Mouse (Mus musculus): Measurements from ENCODE around the gene Atf6b. TPM values are rescaled to one million over a fixed set of nuclear protein-coding genes. Genes with fewer than 3 reads are reported as not detected.

The Atf6b gene
- polyA plus RNA-seq, 1 experiment from 2014 or later = 99.6 TPM

DNA sequence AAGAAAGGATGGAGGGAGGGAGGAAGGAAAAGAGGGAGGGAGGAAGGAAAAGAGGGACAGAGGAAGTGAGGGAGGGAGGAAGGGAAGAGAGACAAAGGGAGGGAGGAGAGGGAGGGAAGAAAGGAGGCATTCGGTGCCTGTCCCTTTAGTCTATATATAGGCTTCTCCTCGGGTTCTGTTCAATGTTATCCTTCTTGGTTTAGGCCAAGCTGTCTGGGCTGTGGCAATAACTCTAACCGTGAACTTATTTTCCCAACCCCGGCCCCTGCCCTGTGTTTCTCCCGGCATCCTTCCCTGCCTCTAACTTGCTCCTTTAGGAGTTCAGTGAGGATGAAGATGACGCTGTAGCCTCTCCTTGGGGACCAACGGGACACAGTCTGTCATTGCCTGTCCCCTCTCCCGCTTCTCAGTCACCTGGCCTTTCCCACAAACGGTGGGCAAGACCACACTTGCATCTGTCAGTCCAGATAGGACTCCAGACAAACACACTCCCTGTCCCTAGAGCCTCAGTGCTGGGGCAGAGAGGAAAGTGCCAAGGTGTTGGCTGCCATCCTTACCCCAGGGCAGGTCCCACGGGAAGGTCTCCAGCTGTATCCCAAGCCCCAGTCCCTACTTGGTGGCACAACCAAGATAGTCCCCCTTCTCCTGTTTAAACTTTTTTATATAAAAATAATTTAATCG, 27.7 kb downstream of the Atf6b start:
- Histone ChIP-seq H3K4me2 (replicated peaks) (no peak overlapping the region), H3K9me3 (no peaks in the 10 kb centered on the region), H3K4me3 (no peak overlapping the region), H3K27me3 (peaks cover 98% of the 10 kb centered on the region), H3K27ac (no peak overlapping the region), H3K36me3 (no peaks in the 10 kb centered on the region), H3K4me1 (peaks cover 16% of the 10 kb centered on the region), H3K9ac (no peak overlapping the region)
- 64% methylated on average over 11 of the region's 11 CpGs for WGBS
- ATAC-seq (ENCODE audit: low FRiP score, low read depth) = no peak

DNA sequence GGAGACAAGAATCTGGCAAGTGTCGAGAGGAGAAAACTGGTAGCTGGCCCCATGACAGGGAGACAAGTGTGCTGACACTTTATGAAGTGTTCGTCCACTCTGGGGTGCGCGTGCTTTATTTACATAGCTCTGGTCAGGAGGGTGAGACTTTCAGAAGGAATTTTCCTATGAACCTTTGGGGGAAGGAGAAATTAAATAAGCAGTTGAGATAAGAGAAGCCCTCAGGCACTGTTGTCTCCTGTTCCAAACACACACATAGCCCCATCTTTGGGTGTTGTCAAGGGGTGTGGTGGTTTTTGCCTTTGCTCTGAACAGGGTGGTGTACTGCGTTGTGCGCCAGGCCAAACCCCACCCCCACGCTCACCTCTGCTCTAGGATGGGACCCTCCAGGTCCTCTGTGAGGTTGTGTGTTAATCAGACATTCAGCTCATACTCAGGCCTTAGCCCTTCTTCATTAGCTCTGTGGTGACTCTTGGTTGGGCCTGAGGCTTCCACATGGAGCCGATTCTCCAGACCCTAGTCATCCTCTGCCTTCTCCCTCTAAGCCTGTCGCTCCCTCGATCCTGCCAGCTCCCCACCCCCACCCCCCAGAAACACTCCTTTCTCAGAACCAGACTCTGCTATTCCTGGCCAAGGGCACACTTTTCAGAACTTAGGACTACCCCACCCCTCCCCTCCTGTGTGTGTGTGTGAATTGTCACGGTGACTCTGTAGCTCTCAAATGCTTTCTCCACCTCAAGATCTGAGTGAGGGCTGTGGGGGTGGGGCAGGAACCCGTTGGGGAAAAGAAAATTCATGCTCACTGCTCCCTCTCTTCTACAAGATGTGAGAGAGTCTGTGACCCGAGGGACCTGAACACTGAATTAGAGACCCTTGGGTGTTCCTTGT, 28.5 kb downstream of the Atf6b start:
- Histone ChIP-seq H3K27ac (no peak overlapping the region), H3K36me3 (no peaks in the 10 kb centered on the region), H3K4me2 (replicated peaks) (no peak overlapping the region), H3K27me3 (peaks cover 98% of the 10 kb centered on the region), H3K9ac (no peak overlapping the region), H3K4me1 (peaks cover 16% of the 10 kb centered on the region), H3K4me3 (no peak overlapping the region), H3K9me3 (no peaks in the 10 kb centered on the region)
- no peak for ATAC-seq (ENCODE audit: low FRiP score, low read depth)
- 72% methylated on average over 13 of the region's 13 CpGs for WGBS

DNA sequence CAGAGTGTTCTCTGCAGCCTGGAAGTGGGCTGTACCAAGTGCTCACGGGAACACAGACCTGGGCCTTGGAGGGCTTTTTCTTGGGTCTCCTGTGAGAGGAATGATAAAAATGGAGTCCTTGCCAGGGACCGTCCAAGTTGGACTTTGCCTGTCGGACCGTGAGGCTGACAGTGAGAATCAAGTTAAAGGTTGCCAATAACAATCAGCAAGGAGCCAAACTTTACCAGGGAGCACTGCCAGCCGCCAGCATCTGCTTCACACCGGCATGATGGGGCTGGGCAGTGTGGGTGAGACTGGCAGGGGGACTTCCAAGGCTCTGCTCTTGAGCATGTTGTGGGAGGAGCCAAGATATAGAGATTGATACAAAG, 29.1 kb downstream of the Atf6b start:
- WGBS = 79% methylated on average over 6 of the region's 6 CpGs
- no peak overlapping the region for H3K4me3 ChIP-seq
- H3K9ac ChIP-seq = no peak overlapping the region
- peaks cover 14% of the 10 kb centered on the region for H3K4me1 ChIP-seq
- no peak for ATAC-seq (ENCODE audit: low FRiP score, low read depth)
- H3K27me3 ChIP-seq = peaks cover 95% of the 10 kb centered on the region
- H3K4me2 ChIP-seq (replicated peaks) = no peak overlapping the region
- no peaks in the 10 kb centered on the region for H3K36me3 ChIP-seq
- H3K9me3 ChIP-seq = no peaks in the 10 kb centered on the region
- H3K27ac ChIP-seq = no peak overlapping the region

GRCm38 (mm10) chr17:34676671-34677070, 29.7 kb downstream of the Atf6b start:
- ATAC-seq (ENCODE audit: low FRiP score, low read depth) = no peak
- no peak overlapping the region for H3K4me2 ChIP-seq (replicated peaks)
- H3K27me3 ChIP-seq = peaks cover 95% of the 10 kb centered on the region
- no peaks in the 10 kb centered on the region for H3K9me3 ChIP-seq
- no peak overlapping the region for H3K27ac ChIP-seq
- H3K4me1 ChIP-seq = peaks cover 8% of the 10 kb centered on the region
- WGBS = 68% methylated on average over 12 of the region's 12 CpGs
- no peak overlapping the region for H3K4me3 ChIP-seq
- no peaks in the 10 kb centered on the region for H3K36me3 ChIP-seq
- H3K9ac ChIP-seq = no peak overlapping the region

GRCm38 (mm10) chr17:34680191-34680590, 33.2 kb downstream of the Atf6b start:
- peaks cover 76% of the 10 kb centered on the region for H3K27me3 ChIP-seq
- no peaks in the 10 kb centered on the region for H3K9me3 ChIP-seq
- WGBS = 85% methylated on average over 26 of the region's 26 CpGs
- H3K4me3 ChIP-seq = no peak overlapping the region
- no peaks in the 10 kb centered on the region for H3K36me3 ChIP-seq
- no peak for ATAC-seq (ENCODE audit: low FRiP score, low read depth)
- H3K4me2 ChIP-seq (replicated peaks) = no peak overlapping the region
- no peak overlapping the region for H3K27ac ChIP-seq
- no peak overlapping the region for H3K9ac ChIP-seq
- H3K4me1 ChIP-seq = peaks cover 18% of the 10 kb centered on the region

- Histone ChIP-seq H3K27ac (no peak overlapping the region), H3K4me1 (peaks cover 22% of the 10 kb centered on the region), H3K4me2 (replicated peaks) (no peak overlapping the region), H3K9ac (no peak overlapping the region), H3K36me3 (no peaks in the 10 kb centered on the region), H3K4me3 (no peak overlapping the region), H3K9me3 (no peaks in the 10 kb centered on the region), H3K27me3 (peaks cover 71% of the 10 kb centered on the region)
- WGBS = 79% methylated on average over 4 of the region's 4 CpGs
- ATAC-seq (ENCODE audit: low FRiP score, low read depth) = no peak
Measured at GRCm38 (mm10) chr17:34680621-34681020, 33.7 kb downstream of the Atf6b start.

DNA sequence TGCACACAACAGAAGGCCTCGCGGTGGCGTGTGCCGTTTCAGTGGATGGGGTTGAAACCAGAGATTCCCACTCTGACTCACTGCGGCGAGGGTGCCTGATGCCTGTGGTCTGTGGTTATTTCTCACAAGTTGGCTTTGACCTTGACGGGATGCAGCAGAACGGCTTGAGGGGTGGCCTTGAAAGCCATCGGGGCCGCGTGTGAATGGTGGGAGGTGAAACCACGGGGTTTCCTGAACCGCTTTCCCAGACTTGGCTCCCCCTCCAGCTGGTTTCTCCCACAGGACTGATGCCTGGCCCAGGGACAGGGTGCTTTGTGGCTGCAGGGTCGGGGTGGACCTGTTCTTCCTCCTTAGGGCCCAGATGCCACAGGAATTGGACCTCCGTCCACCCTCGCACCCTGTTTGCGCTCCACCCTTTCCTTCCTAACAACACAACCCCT, 34.2 kb downstream of the Atf6b start:
- H3K4me2 ChIP-seq (replicated peaks) = no peak overlapping the region
- peaks cover 68% of the 10 kb centered on the region for H3K27me3 ChIP-seq
- H3K36me3 ChIP-seq = no peaks in the 10 kb centered on the region
- H3K4me3 ChIP-seq = no peak overlapping the region
- no peaks in the 10 kb centered on the region for H3K9me3 ChIP-seq
- 67% methylated on average over 17 of the region's 17 CpGs for WGBS
- no peak overlapping the region for H3K9ac ChIP-seq
- no peak overlapping the region for H3K27ac ChIP-seq
- ATAC-seq (ENCODE audit: low FRiP score, low read depth) = no peak
- H3K4me1 ChIP-seq = peaks cover 22% of the 10 kb centered on the region

- Histone ChIP-seq H3K27me3 (peaks cover 60% of the 10 kb centered on the region), H3K36me3 (no peaks in the 10 kb centered on the region), H3K4me1 (peaks cover 22% of the 10 kb centered on the region), H3K4me3 (no peak overlapping the region), H3K9me3 (no peaks in the 10 kb centered on the region), H3K4me2 (replicated peaks) (no peak overlapping the region), H3K27ac (no peak overlapping the region), H3K9ac (no peak overlapping the region)
- 69% methylated on average over 11 of the region's 11 CpGs for WGBS
- ATAC-seq (ENCODE audit: low FRiP score, low read depth) = no peak
Measured at GRCm38 (mm10) chr17:34681881-34682536, 35.1 kb downstream of the Atf6b start.

DNA sequence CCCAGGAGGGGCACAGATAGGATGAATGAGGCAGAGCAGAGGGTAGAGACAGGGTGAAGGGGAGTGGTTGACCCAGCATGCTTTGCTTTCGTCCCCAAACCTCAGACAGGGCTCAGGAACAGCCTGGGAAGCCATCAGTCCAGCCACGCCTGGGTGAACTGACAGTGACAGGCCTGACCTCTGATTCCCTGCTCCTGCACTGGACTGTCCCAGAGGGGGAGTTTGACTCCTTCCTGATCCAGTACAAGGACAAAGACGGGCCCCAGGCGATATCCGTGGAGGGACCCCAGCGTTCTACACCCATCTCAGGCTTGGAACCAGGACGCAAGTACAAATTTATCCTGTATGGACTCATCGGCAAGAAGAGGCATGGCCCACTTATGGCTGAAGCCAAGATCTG, 36.2 kb downstream of the Atf6b start:
- Histone ChIP-seq H3K4me3 (no peak overlapping the region), H3K27ac (no peak overlapping the region), H3K9me3 (no peaks in the 10 kb centered on the region), H3K4me1 (peaks cover 22% of the 10 kb centered on the region), H3K36me3 (no peaks in the 10 kb centered on the region), H3K4me2 (replicated peaks) (no peak overlapping the region), H3K9ac (no peak overlapping the region), H3K27me3 (peaks cover 50% of the 10 kb centered on the region)
- ATAC-seq (ENCODE audit: low FRiP score, low read depth) = no peak
- WGBS = 84% methylated on average over 8 of the region's 8 CpGs

- ATAC-seq (ENCODE audit: low FRiP score, low read depth) = no peak
- no peak overlapping the region for H3K4me3 ChIP-seq
- H3K9ac ChIP-seq = no peak overlapping the region
- no peaks in the 10 kb centered on the region for H3K36me3 ChIP-seq
- H3K9me3 ChIP-seq = no peaks in the 10 kb centered on the region
- no peak overlapping the region for H3K4me2 ChIP-seq (replicated peaks)
- WGBS = 70% methylated on average over 10 of the region's 10 CpGs
- H3K4me1 ChIP-seq = peaks cover 22% of the 10 kb centered on the region
- peak overlapping the region; percentile 10; the same call in 1 of the 2 replicates for H3K27ac ChIP-seq
- H3K27me3 ChIP-seq = peaks cover 44% of the 10 kb centered on the region
Measured at GRCm38 (mm10) chr17:34683686-34684220, 36.8 kb downstream of the Atf6b start.

DNA sequence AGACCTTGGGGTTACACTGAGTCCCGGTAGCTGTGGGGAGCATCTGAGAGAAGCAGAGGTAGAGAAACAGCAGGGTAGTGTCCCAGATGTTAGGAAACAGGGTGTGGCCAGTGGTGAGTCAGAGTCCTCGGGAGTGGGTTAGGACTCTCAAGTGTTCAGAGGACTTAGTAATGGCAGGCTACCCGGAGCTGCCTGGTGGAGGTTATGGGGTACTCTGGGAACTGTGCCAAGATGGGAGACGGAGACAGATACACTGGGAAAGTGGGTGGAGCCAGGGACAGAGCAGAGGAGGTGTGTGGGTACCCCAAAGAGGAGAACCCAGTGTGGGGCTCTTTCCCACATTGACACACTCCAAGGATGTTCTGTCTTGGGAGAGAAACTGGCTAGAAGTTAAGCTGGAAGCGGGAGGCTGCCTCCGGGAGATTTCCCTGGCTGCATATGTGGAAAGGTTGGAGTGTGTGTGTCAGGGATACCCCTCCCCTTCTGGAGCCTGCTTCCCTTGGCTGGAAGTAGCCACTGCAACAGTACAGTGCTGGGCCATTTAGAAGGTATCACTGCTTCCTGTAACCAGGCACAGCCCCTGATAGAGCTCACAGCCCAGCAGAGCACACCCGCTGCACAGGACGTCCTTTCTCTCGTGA, 37.4 kb downstream of the Atf6b start:
- H3K27me3 ChIP-seq = peaks cover 38% of the 10 kb centered on the region
- H3K4me1 ChIP-seq = peaks cover 22% of the 10 kb centered on the region
- peak overlapping the region; percentile 10; the same call in 1 of the 2 replicates for H3K27ac ChIP-seq
- ATAC-seq (ENCODE audit: low FRiP score, low read depth) = 0 out of 2 replicates have a peak, but pooled peaks have one; percentile 8
- no peaks in the 10 kb centered on the region for H3K9me3 ChIP-seq
- no peak overlapping the region for H3K9ac ChIP-seq
- H3K4me2 ChIP-seq (replicated peaks) = no peak overlapping the region
- no peaks in the 10 kb centered on the region for H3K36me3 ChIP-seq
- 46% methylated on average over 9 of the region's 9 CpGs for WGBS
- H3K4me3 ChIP-seq = no peak overlapping the region

All from limb, embryonic 13.5 days (tissue).